Mouse (Mus musculus): ENCODE data around the gene Sept3. TPM values are rescaled to one million over a fixed set of nuclear protein-coding genes. Genes with fewer than 3 reads are reported as not detected.
"Not testable (repeated sequence)": the region's sequence is repeated elsewhere in the genome, so short reads cannot be mapped to it uniquely, and the experiment has no call there.

The Sept3 gene
- total RNA-seq (2021), result 100 to 1,000 TPM; 666 to 687 TPM

DNA sequence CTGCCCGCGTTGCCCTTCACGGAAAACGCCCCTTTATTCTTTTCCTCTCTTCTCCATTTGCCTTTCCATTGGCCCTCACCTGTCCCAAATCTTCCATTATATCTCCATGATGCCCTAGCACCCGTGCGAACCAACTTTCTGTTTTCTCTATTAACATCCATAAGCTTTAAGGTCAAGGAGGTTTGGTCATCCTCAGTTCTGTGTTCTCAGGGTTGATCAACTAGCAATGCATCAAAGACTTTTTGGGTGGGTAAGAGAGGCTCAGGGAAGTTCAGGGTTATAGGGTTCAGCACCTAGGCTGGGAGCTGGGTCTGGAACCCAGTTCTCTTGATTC is at the start of gene Sept3:
Gene Sept3 (plus strand): TSS at position 301 of the 334 bp plus-strand sequence.
- intact Hi-C loops (cut with DNase I), result no loop called here
- no peak for DNase-seq

DNA sequence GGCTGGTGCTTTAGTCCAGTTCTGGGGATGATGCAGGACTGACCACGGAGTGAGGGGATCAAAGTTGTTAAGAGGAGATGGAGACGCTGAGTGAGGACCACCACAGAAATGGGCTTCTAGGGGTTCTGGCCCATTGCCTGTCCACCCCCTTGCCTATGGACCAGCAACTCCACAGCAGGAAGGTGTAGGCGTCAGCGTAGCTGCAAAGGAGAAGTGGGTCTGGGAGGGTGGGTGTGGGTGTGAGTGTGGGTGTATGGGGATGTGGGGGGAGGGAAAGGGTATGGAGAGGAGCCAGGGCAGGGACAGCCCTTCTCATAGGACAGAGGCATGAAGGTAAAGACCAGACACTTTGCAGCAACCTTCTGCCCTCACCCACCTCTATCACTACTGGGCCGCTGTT is 48.9 kb upstream of the Sept3 start:
- intact Hi-C loops (cut with DNase I), result no loop called here
- DNase-seq, result no peak

DNA sequence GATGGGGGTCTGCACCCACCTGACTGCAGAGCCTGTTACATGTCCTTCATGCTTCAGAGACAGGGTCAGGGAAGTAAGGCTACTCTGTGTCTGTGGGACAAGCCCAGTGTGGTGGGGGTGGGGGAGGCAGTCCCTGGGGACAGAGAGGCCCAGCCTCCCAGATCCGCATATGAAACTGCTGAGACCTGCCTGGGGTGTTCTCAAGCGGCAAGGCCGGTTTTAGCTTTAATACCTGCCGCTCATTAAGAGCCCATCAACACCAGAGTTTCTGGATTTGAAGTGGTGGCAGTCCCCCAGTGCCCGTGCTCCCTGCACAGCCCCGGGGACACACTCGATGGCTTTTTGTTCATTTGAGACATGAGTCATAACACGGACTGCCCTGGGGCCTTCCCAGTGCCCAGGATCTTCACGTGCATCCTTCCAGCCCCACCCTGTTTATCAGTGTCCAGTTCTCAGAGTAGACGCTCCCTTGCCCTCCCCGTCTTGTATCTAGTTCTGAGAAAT is 45.1 kb upstream of the Sept3 start:
- intact Hi-C loops (cut with DNase I), result no loop called here

DNA sequence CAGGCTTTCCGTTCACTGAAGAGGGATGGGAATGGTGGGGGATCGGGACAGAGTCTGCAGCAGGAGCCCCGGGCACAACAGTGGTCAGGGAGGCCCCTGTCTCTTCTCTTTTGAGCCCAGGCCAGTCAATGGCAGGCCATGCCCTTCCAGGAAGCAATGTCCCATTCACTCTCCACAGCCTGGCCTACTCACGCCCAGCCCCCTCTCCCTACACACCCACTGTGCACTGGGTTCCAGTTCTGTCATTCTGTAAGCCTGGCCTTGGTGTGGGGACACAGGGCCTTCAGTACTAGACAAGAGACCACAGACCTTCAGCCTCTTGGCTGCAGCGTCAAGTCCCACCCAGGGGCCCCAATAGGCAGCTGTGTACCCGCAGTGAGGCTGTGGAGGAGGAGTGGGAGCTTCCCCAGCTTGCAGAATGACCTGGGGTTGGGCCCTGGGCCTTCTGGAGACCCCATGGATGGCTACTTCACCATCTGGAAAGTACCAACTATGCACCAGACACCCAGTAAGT is 44.5 kb upstream of the Sept3 start:
- no peak for DNase-seq
- intact Hi-C loops (cut with DNase I), result no loop called here

More for the DNA sequence above, 45.1 kb upstream of the Sept3 start:
- DNase-seq, result no peak

- intact Hi-C loops (cut with DNase I), result no loop called here
- no peak for DNase-seq
Observed at GRCm38 (mm10) chr15:82231100-82231499, 43.6 kb upstream of the Sept3 start.

GRCm38 (mm10) chr15:82231591-82232378 is 42.9 kb upstream of the Sept3 start:
- DNase-seq, result peak; percentile 82
- intact Hi-C loops (cut with DNase I), result no loop called here

DNA sequence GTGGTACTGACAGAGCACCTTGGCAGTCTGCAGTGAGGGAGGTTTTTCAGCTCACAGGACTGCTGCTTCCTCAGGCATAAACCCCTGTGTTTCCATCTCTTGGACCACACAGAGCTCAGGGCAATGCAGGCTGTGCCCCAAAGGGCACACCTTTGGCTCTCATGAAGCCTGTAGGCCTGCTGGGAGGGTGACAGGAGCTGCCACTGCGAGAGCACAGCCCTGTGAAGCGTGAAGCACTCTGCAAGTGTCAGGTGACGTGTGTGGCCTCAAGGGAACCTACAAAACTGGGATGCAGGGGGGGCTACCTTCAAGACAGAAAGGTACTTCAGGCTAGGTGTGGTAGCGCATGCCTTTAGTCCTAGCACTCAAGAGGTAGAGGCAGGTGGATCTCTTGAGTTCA is 42.0 kb upstream of the Sept3 start:
- intact Hi-C loops (cut with DNase I), result no loop called here
- no peak for DNase-seq

DNA sequence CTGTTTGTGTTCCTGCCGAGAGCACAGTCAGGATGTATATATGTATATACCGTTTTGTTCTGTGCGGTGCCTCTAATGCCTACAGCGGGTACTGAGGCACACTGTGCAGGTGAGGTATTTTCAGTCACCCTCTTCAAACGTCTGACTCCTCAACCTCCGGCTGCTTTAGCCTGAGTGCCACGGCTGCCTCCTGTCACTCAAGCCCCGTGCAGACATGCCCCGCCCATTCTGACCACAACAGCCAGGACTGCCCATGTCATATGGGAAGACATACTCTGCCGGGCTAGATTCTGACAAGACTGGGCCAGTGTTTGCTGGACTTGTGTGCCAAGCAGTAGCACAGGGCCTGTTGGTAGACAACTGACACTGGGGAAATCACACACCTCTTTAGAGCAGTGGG is 39.0 kb upstream of the Sept3 start:
- intact Hi-C loops (cut with DNase I), result loop anchor here (2.0 kb wide), 1 partner anchor 171 kb away; no protein-coding TSS in a partner anchor
- DNase-seq, result no peak

DNA sequence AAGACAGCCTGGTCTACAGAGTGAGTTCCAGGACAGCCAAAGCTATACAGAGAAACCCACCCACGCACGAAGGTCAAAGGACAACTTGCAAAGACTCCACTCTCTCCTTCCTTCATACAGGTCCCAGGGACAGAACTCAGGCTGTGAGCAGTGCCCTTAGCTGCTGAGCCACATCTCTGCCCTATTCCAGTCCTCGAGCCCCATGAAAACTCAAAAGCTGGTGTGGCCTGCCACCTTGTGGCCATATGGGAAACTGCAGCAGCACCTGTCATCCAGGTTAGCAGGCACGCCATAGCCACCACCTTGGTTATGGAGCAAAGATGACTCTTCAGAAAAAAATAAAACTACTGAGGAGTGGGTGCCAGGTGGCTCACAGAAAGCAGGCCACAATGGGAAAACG is 38.1 kb upstream of the Sept3 start:
- DNase-seq, result peak; percentile 80
- intact Hi-C loops (cut with DNase I), result loop anchor here (2.0 kb wide), 1 partner anchor 172 kb away; no protein-coding TSS in a partner anchor

DNA sequence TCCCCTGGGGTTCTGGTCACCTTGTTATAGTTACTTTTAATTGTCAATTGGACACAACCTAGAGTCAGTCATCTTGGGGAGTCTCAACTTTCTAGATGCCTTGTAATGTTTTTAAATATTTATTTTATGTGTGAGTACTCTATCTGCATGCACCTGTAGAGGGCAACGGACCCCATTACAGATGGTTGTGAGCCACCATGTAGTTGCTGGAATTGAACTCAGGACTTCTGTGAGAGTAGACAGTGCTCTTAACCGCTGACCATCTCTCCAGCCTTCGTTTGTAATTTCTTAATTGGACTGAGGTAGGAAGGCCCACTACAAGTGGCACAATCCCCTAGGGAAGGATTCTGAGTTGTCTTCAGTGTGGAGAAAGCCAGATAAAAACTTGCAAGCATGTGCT is 31.4 kb upstream of the Sept3 start:
- DNase-seq, result no peak
- intact Hi-C loops (cut with DNase I), result no loop called here

GRCm38 (mm10) chr15:82243742-82244114 is 31.0 kb upstream of the Sept3 start:
- no peak for DNase-seq
- intact Hi-C loops (cut with DNase I), result no loop called here

DNA sequence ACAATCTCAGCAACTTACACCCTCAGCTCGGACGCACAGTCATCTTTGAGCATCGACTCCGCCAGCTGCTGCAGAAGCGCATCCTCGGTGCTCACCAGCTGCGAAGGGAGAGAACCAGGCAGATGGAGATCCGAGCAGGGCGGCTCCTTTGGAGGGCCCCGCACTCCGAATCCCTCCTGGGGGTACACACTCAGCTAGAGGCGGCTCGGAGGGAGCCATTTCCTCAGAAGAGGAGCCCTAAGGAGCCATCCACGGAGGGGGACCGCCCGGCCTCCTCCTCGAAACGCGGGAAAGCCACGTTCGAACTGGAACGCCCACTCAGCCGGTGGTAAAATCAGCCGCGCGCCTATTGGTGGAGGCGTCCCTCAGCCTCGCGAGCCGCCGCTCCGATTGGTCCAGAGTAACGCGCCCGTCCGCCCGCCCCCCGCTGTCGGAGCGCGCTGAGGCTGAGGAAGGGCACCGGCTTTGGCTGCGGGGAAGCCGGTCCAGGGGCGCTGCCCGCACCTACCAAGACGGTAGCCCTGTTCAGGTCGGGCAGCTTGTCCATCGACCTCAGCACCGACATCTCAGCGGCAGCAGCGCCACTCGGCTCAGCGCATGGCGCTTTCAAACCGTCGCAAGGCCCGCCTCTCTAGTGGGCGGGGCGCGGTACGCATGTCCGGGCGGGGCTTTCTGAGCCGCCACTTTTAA is 30.4 kb upstream of the Sept3 start, which contains the start of gene Cenpm:
Gene Cenpm (minus strand): TSS at position 634 of the 690 bp plus-strand sequence.
- DNase-seq, result peak; percentile 95
- intact Hi-C loops (cut with DNase I), result no loop called here

DNA sequence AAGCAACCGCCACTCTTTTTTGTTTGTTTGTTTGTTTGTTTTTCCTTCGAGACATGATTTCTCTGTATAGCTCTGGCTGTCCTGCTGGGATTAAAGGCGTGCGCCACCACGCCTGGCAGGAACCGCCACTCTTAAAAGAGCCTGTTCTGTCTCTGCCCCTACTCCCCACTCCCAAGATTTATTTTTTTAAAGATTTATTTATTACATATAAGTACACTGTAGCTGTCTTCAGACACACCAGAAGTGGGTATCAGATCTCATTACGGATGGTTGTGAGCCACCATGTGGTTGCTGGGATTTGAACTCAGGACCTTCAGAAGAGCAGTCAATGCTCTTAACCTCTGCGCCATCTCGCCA is 29.9 kb upstream of the Sept3 start:
- DNase-seq; intact Hi-C loops (cut with DNase I): not testable (repeated sequence)

DNA sequence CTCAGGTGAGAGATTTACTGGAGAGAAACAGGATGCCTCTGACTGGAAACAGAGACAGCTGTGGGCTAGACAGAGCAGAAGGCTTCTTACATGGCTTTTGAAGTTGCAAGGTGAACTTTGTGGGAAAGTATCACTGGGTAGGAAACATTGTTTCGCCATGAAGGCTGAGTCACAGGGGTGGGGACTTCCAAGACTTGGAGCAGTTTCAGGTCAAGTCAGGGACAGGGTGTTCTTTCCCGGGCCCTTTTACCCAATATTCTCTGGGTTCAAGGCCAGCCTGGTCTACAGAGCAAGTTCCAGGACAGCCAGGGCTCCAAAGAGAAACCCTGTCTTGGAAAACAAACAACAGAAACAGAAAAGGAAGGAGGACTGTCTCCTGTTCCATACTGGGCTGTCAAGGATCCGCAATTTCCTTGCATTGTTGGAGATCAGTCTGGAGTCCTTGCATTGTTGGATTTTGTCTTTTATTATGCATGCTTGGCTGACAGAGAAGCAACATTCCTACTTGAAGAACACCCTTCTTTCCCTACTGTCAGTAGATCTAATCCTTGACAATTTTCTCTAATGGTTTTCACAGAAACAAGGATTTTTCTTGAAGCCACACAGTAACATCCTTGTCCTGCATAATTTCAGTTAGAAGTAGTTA is 27.4 kb upstream of the Sept3 start:
- DNase-seq, result no peak
- intact Hi-C loops (cut with DNase I), result no loop called here

GRCm38 (mm10) chr15:82251579-82251978 is 23.1 kb upstream of the Sept3 start:
- intact Hi-C loops (cut with DNase I), result no loop called here
- DNase-seq, result no peak

- no peak for DNase-seq
- intact Hi-C loops (cut with DNase I), result no loop called here
Observed at GRCm38 (mm10) chr15:82252097-82252496, 22.6 kb upstream of the Sept3 start, which contains the start of gene 1500009C09Rik. TSS of gene 1500009C09Rik (plus strand) at chr15:82252397.

GRCm38 (mm10) chr15:82255248-82255647 is 19.4 kb upstream of the Sept3 start:
- DNase-seq, result no peak
- intact Hi-C loops (cut with DNase I), result no loop called here

GRCm38 (mm10) chr15:82255944-82256383 is 18.7 kb upstream of the Sept3 start:
- intact Hi-C loops (cut with DNase I), result no loop called here
- DNase-seq, result peak; percentile 84

DNA sequence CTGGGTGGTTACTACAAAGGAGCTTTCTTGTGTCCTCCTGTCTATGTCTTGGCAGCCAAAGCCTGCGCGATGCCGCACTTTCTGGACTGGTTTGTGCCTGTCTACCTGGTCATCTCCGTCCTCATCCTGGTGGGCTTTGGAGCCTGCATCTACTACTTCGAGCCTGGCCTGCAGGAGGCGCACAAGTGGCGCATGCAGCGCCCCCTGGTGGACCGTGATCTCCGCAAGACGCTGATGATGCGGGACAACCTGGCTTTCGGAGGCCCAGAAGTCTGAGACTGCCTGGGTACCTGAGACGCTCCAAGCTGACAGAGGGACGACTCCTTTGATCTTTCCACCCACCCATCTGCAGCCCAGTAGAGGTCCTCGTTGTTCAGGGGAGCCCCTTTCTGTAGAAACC is 15.2 kb upstream of the Sept3 start:
- DNase-seq, result peak; percentile 85
- intact Hi-C loops (cut with DNase I), result no loop called here

DNA sequence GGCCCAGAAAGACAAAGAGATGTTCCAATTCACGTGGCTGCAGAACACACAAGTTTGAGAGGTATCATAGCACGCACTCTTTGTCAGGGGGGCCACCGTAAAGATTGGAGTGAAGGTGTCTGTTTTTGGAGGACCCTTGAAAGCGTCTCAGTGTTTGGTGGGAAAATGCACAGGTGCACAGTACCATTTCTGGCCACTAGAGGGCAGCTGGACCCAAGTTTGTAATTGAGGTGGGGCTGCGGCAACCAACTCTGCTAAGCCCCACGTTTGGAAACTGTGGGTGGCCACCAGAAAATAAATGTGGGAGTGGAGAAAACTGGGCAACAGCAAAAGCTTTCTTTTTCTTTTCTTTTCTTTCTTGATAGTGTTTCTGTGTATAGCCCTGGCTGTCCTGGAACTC is 8.3 kb upstream of the Sept3 start:
- DNase-seq, result peak; percentile 75
- intact Hi-C loops (cut with DNase I), result loop anchor here (5.0 kb wide), 1 partner anchor 151 kb away; no protein-coding TSS in a partner anchor

DNA sequence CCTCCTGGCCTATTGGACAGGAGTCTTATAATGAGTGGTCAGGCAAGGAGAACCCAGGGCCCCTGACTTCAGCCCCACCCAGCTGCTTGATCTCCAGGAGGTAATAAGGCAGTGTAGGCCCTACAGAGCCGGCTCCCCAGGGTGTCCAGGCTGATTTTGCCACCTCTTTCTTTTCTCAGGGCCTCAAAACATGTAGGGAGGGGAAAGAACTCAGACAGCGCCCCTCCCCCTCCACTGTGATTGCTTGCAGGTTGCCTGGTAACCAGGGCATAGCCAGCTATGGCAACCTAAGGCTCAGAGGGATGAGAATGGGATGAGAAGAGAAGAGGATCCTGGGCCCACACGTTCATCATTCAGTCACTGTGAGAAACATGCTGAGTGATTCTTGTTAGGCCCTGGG is 6.5 kb upstream of the Sept3 start:
- DNase-seq, result peak; percentile 60
- intact Hi-C loops (cut with DNase I), result loop anchor here (5.0 kb wide), 1 partner anchor 149 kb away; no protein-coding TSS in a partner anchor
